Mouse (Mus musculus): ENCODE results near the gene Szt2.

The Szt2 gene

GRCm38 (mm10) chr4:118341447-118341846 is 67.6 kb downstream of the Szt2 start:
- Histone ChIP-seq H3K4me3 (replicated peaks; ENCODE audit: low read length) (no peak overlapping the region), H3K36me3 (ENCODE audit: insufficient read depth, low read length) (no peaks in the 10 kb centered on the region), H3K27me3 (ENCODE audit: insufficient read depth, low read length) (no peaks in the 10 kb centered on the region), H3K9me3 (ENCODE audit: low read length) (peaks cover 37% of the 10 kb centered on the region), H3K4me1 (replicated peaks; ENCODE audit: low read depth, low read length) (no peaks in the 10 kb centered on the region)
- TF ChIP-seq CTCF (conservative IDR thresholded peaks at IDR 0.05; ENCODE audit: low read length): no peak
- no peak for TF ChIP-seq POU5F1 (IDR thresholded peaks at IDR 0.05; ENCODE audit: borderline replicate concordance, low read length)
- no peak for TF ChIP-seq NANOG (IDR thresholded peaks at IDR 0.05; ENCODE audit: borderline replicate concordance, low read length)

- Histone ChIP-seq H3K4me3 (replicated peaks; ENCODE audit: low read length) (no peak overlapping the region), H3K4me1 (replicated peaks; ENCODE audit: low read depth, low read length) (no peaks in the 10 kb centered on the region), H3K36me3 (ENCODE audit: insufficient read depth, low read length) (no peaks in the 10 kb centered on the region), H3K9me3 (ENCODE audit: low read length) (peaks cover 50% of the 10 kb centered on the region), H3K27me3 (ENCODE audit: insufficient read depth, low read length) (no peaks in the 10 kb centered on the region)
- TF ChIP-seq POU5F1 (IDR thresholded peaks at IDR 0.05; ENCODE audit: borderline replicate concordance, low read length) (no peak), NANOG (IDR thresholded peaks at IDR 0.05; ENCODE audit: borderline replicate concordance, low read length) (no peak), CTCF (conservative IDR thresholded peaks at IDR 0.05; ENCODE audit: low read length) (no peak)
Observed at GRCm38 (mm10) chr4:118336658-118337057, 72.4 kb downstream of the Szt2 start.

- H3K36me3 ChIP-seq (ENCODE audit: insufficient read depth, low read length): no peaks in the 10 kb centered on the region
- no peaks in the 10 kb centered on the region for H3K27me3 ChIP-seq (ENCODE audit: insufficient read depth, low read length)
- H3K4me1 ChIP-seq (replicated peaks; ENCODE audit: low read depth, low read length): no peaks in the 10 kb centered on the region
- no peak overlapping the region for H3K4me3 ChIP-seq (replicated peaks; ENCODE audit: low read length)
- TF ChIP-seq NANOG (IDR thresholded peaks at IDR 0.05; ENCODE audit: borderline replicate concordance, low read length) (no peak), CTCF (conservative IDR thresholded peaks at IDR 0.05; ENCODE audit: low read length) (no peak), POU5F1 (IDR thresholded peaks at IDR 0.05; ENCODE audit: borderline replicate concordance, low read length) (no peak)
- H3K9me3 ChIP-seq (ENCODE audit: low read length): peaks cover 50% of the 10 kb centered on the region
Observed at GRCm38 (mm10) chr4:118335991-118336390, 73.1 kb downstream of the Szt2 start.

- TF ChIP-seq POU5F1 (IDR thresholded peaks at IDR 0.05; ENCODE audit: borderline replicate concordance, low read length): no peak
- no peak for TF ChIP-seq NANOG (IDR thresholded peaks at IDR 0.05; ENCODE audit: borderline replicate concordance, low read length)
- TF ChIP-seq CTCF (conservative IDR thresholded peaks at IDR 0.05; ENCODE audit: low read length): no peak
- H3K4me3 ChIP-seq (replicated peaks; ENCODE audit: low read length): no peak overlapping the region
Observed at GRCm38 (mm10) chr4:118331777-118332176, 77.3 kb downstream of the Szt2 start.

GRCm38 (mm10) chr4:118326476-118326875 is 82.6 kb downstream of the Szt2 start:
- H3K4me1 ChIP-seq (replicated peaks; ENCODE audit: low read depth, low read length): peaks cover 9% of the 10 kb centered on the region; the same call in 1 of the 2 replicates
- TF ChIP-seq CTCF (conservative IDR thresholded peaks at IDR 0.05; ENCODE audit: low read length): no peak
- no peak for TF ChIP-seq NANOG (IDR thresholded peaks at IDR 0.05; ENCODE audit: borderline replicate concordance, low read length)
- no peak for TF ChIP-seq POU5F1 (IDR thresholded peaks at IDR 0.05; ENCODE audit: borderline replicate concordance, low read length)
- H3K36me3 ChIP-seq (ENCODE audit: insufficient read depth, low read length): no peaks in the 10 kb centered on the region
- H3K4me3 ChIP-seq (replicated peaks; ENCODE audit: low read length): no peak overlapping the region
- no peaks in the 10 kb centered on the region for H3K27me3 ChIP-seq (ENCODE audit: insufficient read depth, low read length)
- no peaks in the 10 kb centered on the region for H3K9me3 ChIP-seq (ENCODE audit: low read length)

More at GRCm38 (mm10) chr4:118331777-118332176, 77.3 kb downstream of the Szt2 start:
- Histone ChIP-seq H3K9me3 (ENCODE audit: low read length) (peaks cover 20% of the 10 kb centered on the region), H3K36me3 (ENCODE audit: insufficient read depth, low read length) (no peaks in the 10 kb centered on the region), H3K27me3 (ENCODE audit: insufficient read depth, low read length) (no peaks in the 10 kb centered on the region), H3K4me1 (replicated peaks; ENCODE audit: low read depth, low read length) (no peaks in the 10 kb centered on the region)

- Histone ChIP-seq H3K27me3 (ENCODE audit: insufficient read depth, low read length) (peaks cover 5% of the 10 kb centered on the region; the same call in 1 of the 2 replicates), H3K9me3 (ENCODE audit: low read length) (no peaks in the 10 kb centered on the region), H3K36me3 (ENCODE audit: insufficient read depth, low read length) (no peaks in the 10 kb centered on the region), H3K4me1 (replicated peaks; ENCODE audit: low read depth, low read length) (peaks cover 22% of the 10 kb centered on the region), H3K4me3 (replicated peaks; ENCODE audit: low read length) (no peak overlapping the region)
- no peak for TF ChIP-seq POU5F1 (IDR thresholded peaks at IDR 0.05; ENCODE audit: borderline replicate concordance, low read length)
- TF ChIP-seq NANOG (IDR thresholded peaks at IDR 0.05; ENCODE audit: borderline replicate concordance, low read length): no peak
- no peak for TF ChIP-seq CTCF (conservative IDR thresholded peaks at IDR 0.05; ENCODE audit: low read length)
Observed at GRCm38 (mm10) chr4:118320636-118321035, 88.4 kb downstream of the Szt2 start.

GRCm38 (mm10) chr4:118319706-118320344 is 89.2 kb downstream of the Szt2 start:
- no peak overlapping the region for H3K4me3 ChIP-seq (replicated peaks; ENCODE audit: low read length)
- H3K4me1 ChIP-seq (replicated peaks; ENCODE audit: low read depth, low read length): peaks cover 22% of the 10 kb centered on the region
- H3K36me3 ChIP-seq (ENCODE audit: insufficient read depth, low read length): no peaks in the 10 kb centered on the region
- no peaks in the 10 kb centered on the region for H3K9me3 ChIP-seq (ENCODE audit: low read length)
- H3K27me3 ChIP-seq (ENCODE audit: insufficient read depth, low read length): peaks cover 5% of the 10 kb centered on the region; the same call in 1 of the 2 replicates
- TF ChIP-seq CTCF (conservative IDR thresholded peaks at IDR 0.05; ENCODE audit: low read length): no peak
- TF ChIP-seq POU5F1 (IDR thresholded peaks at IDR 0.05; ENCODE audit: borderline replicate concordance, low read length): peak; percentile 68; the same call in 1 of the 2 replicates

GRCm38 (mm10) chr4:118316662-118317061 is 92.4 kb downstream of the Szt2 start:
- H3K36me3 ChIP-seq (ENCODE audit: insufficient read depth, low read length): no peaks in the 10 kb centered on the region
- peaks cover 7% of the 10 kb centered on the region; the same call in 1 of the 2 replicates for H3K9me3 ChIP-seq (ENCODE audit: low read length)
- no peak overlapping the region for H3K4me3 ChIP-seq (replicated peaks; ENCODE audit: low read length)
- TF ChIP-seq POU5F1 (IDR thresholded peaks at IDR 0.05; ENCODE audit: borderline replicate concordance, low read length) (no peak), NANOG (IDR thresholded peaks at IDR 0.05; ENCODE audit: borderline replicate concordance, low read length) (no peak), CTCF (conservative IDR thresholded peaks at IDR 0.05; ENCODE audit: low read length) (no peak)
- peaks cover 12% of the 10 kb centered on the region for H3K4me1 ChIP-seq (replicated peaks; ENCODE audit: low read depth, low read length)
- peaks cover 23% of the 10 kb centered on the region for H3K27me3 ChIP-seq (ENCODE audit: insufficient read depth, low read length)

GRCm38 (mm10) chr4:118315286-118315685 is 93.8 kb downstream of the Szt2 start:
- Histone ChIP-seq H3K27me3 (ENCODE audit: insufficient read depth, low read length) (peaks cover 27% of the 10 kb centered on the region), H3K4me3 (replicated peaks; ENCODE audit: low read length) (no peak overlapping the region), H3K36me3 (ENCODE audit: insufficient read depth, low read length) (no peaks in the 10 kb centered on the region), H3K4me1 (replicated peaks; ENCODE audit: low read depth, low read length) (peaks cover 12% of the 10 kb centered on the region), H3K9me3 (ENCODE audit: low read length) (peaks cover 7% of the 10 kb centered on the region; the same call in 1 of the 2 replicates)
- TF ChIP-seq POU5F1 (IDR thresholded peaks at IDR 0.05; ENCODE audit: borderline replicate concordance, low read length) (no peak), CTCF (conservative IDR thresholded peaks at IDR 0.05; ENCODE audit: low read length) (no peak), NANOG (IDR thresholded peaks at IDR 0.05; ENCODE audit: borderline replicate concordance, low read length) (no peak)
